Mouse (Mus musculus) frontal cortex, postnatal 36 days (tissue): ENCODE measurements around the gene Lyzl4.
A peak's percentile ranks its signal among the peaks of the same experiment; 100 is the strongest.
"Not testable (repeated sequence)": the region's sequence is repeated elsewhere in the genome, so short reads cannot be mapped to it uniquely, and the experiment has no call there.

ENCODE experiments used
- DNase-seq, 2 experiments: peaks; one replicate each; pipeline ENCODE4 v3.0.0; 2022; ENCODE audit warnings: low spot score in 2 of 2

The Lyzl4 gene

GRCm38 (mm10) chr9:121600861-121601427, 41.0 kb downstream of the Lyzl4 start:
- DNase-seq = peak; percentile 69 to 72

- peak; percentile 51 to 82 for DNase-seq
Observed at GRCm38 (mm10) chr9:121600201-121600860, 41.6 kb downstream of the Lyzl4 start.

GRCm38 (mm10) chr9:121599551-121599950, 42.3 kb downstream of the Lyzl4 start:
- DNase-seq = no peak

- no peak for DNase-seq
Observed at GRCm38 (mm10) chr9:121598106-121598505, 43.8 kb downstream of the Lyzl4 start.

GRCm38 (mm10) chr9:121594771-121595170, 47.1 kb downstream of the Lyzl4 start:
- DNase-seq = no peak

- DNase-seq = not testable (repeated sequence)
Observed at GRCm38 (mm10) chr9:121593768-121594167, 48.1 kb downstream of the Lyzl4 start.

- DNase-seq = peak; percentile 45 to 49
Observed at GRCm38 (mm10) chr9:121592948-121593550, 48.8 kb downstream of the Lyzl4 start.

- DNase-seq = no peak
Observed at GRCm38 (mm10) chr9:121589533-121589932, 52.4 kb downstream of the Lyzl4 start.

GRCm38 (mm10) chr9:121574380-121574779, 67.5 kb downstream of the Lyzl4 start:
- no peak for DNase-seq

- DNase-seq = no peak
Observed at GRCm38 (mm10) chr9:121568451-121568850, 73.4 kb downstream of the Lyzl4 start.

- no peak for DNase-seq
Observed at GRCm38 (mm10) chr9:121566387-121566786, 75.5 kb downstream of the Lyzl4 start.

GRCm38 (mm10) chr9:121563276-121563675, 78.6 kb downstream of the Lyzl4 start:
- DNase-seq = no peak

- no peak for DNase-seq
Observed at GRCm38 (mm10) chr9:121560515-121560914, 81.4 kb downstream of the Lyzl4 start.

- DNase-seq = peak in 1 of 2 experiments; percentile 43
Observed at GRCm38 (mm10) chr9:121558167-121558566, 83.7 kb downstream of the Lyzl4 start.

GRCm38 (mm10) chr9:121556913-121557312, 85.0 kb downstream of the Lyzl4 start:
- DNase-seq = peak; percentile 58 to 79

- peak; percentile 57 to 83 for DNase-seq
Observed at GRCm38 (mm10) chr9:121555395-121556000, 86.4 kb downstream of the Lyzl4 start.

GRCm38 (mm10) chr9:121553643-121554042, 88.3 kb downstream of the Lyzl4 start:
- DNase-seq = no peak

GRCm38 (mm10) chr9:121550327-121550771, 91.5 kb downstream of the Lyzl4 start:
- DNase-seq = no peak

- no peak for DNase-seq
Observed at GRCm38 (mm10) chr9:121549444-121549843, 92.5 kb downstream of the Lyzl4 start.

GRCm38 (mm10) chr9:121549010-121549409, 92.9 kb downstream of the Lyzl4 start:
- no peak for DNase-seq

GRCm38 (mm10) chr9:121547431-121547830, 94.5 kb downstream of the Lyzl4 start:
- no peak for DNase-seq

- no peak for DNase-seq
Observed at GRCm38 (mm10) chr9:121541530-121541929, 100.4 kb downstream of the Lyzl4 start.

GRCm38 (mm10) chr9:121532626-121533025, 109.3 kb downstream of the Lyzl4 start:
- DNase-seq = no peak
